26 mouse cellular contexts compared by ENCODE assay signal in genomic region chr19:4108535-4108934, GRCm38 (mm10).
"Had no signal": no experiment of that assay in that cellular context is flagged by ENCODE, and none has a peak within 500 bp of the region (broad histone marks: within the 10 kb centered on the region; RNA-seq: fewer than 3 reads in every experiment).

No protein-coding gene starts in this region.

- DNase-seq: left cerebral cortex, postnatal 4 days; liver; liver, embryonic 13.5 days; liver, postnatal 0 days; lung, adult 18-20 months; lung, adult 2 months; lung, embryonic 14.5 days; lung, postnatal 10 days; lung, postnatal 14 days; lung, postnatal 36 days; lung, postnatal 4 days; midbrain, embryonic 14.5 days had no signal

- H3K27me3 ChIP-seq: limb, embryonic 12.5 days; limb, embryonic 15.5 days; lung, embryonic 15.5 days; megakaryocyte, embryonic 14.5 days; midbrain, embryonic 13.5 days; midbrain, embryonic 15.5 days; neural tube, embryonic 12.5 days had no signal

- H3K9me3 ChIP-seq: limb, embryonic 10.5 days; limb, embryonic 12.5 days; limb, embryonic 13.5 days; limb, embryonic 15.5 days; liver, embryonic 12.5 days; liver, embryonic 13.5 days; liver, embryonic 15.5 days; lung, embryonic 15.5 days; megakaryocyte, embryonic 14.5 days; midbrain, embryonic 10.5 days; midbrain, embryonic 12.5 days; midbrain, embryonic 13.5 days; midbrain, embryonic 15.5 days; neural tube, embryonic 12.5 days had no signal

- H3K4me1 ChIP-seq: midbrain, embryonic 10.5 days; midbrain, embryonic 12.5 days; midbrain, embryonic 13.5 days; midbrain, embryonic 15.5 days; neural tube, embryonic 12.5 days had no signal

- H3K4me3 ChIP-seq: limb, embryonic 10.5 days; limb, embryonic 12.5 days; limb, embryonic 13.5 days; limb, embryonic 15.5 days; liver, embryonic 12.5 days; liver, embryonic 13.5 days; liver, embryonic 15.5 days; lung, embryonic 15.5 days; megakaryocyte, embryonic 14.5 days; midbrain, embryonic 10.5 days; midbrain, embryonic 12.5 days; midbrain, embryonic 13.5 days; midbrain, embryonic 15.5 days; myocyte; neural tube, embryonic 12.5 days had no signal
